Mouse (Mus musculus) heart, adult 2 months (tissue): ENCODE measurements at regions not wholly inside any gene's neighbourhood (a gene's known extent, or its start where the extent isn't known, plus 50 kb on each side); places are given as distances from the start of the nearest gene placed in this dataset.

Experiments
- CTCF ChIP-seq: fragments of 200-600 bp; IDR thresholded peaks from 2 replicates; pipeline ENCODE4 v1.8.1; 2022; ENCODE audit warnings: antibody characterized with exemption, mild to moderate bottlenecking, moderate library complexity
- EP300 ChIP-seq: fragments of 200-500 bp; IDR thresholded peaks from 2 replicates; pipeline ENCODE4 v1.6.1; 2011; ENCODE audit warnings: low read depth, low read length, control low read depth; ENCODE audit not compliant: insufficient read depth
- POLR2A ChIP-seq: fragments of 200-500 bp; IDR thresholded peaks from 2 replicates; pipeline ENCODE4 v1.6.1; 2011; ENCODE audit warnings: mild to moderate bottlenecking, low read depth, low read length, control low read depth; ENCODE audit not compliant: insufficient read depth

GRCm38 (mm10) chr5:118377402-118377848 lies 132.4 kb downstream of the 2410131K14Rik start:
- TF ChIP-seq EP300: no peak
- no peak for TF ChIP-seq CTCF
- no peak for TF ChIP-seq POLR2A
